Mouse (Mus musculus) left cerebral cortex, adult 2 months (tissue): ENCODE data around the gene Tmem30c. TPM values are rescaled to one million over a fixed set of nuclear protein-coding genes. Genes with fewer than 3 reads are reported as not detected.

Experiments used
- DNase-seq, 2 experiments: peaks; one replicate each; pipeline ENCODE4 v3.0.0; 2021 to 2022; ENCODE audit warnings: low spot score in 2 of 2, mixed read lengths in 1 of 2; ENCODE audit errors: extremely low spot score in 1 of 2
- H3K27ac ChIP-seq: fragments of 200-600 bp; 2 replicates; pipeline ENCODE4 v1.8.1; 2022
- H3K4me3 ChIP-seq: fragments of 200-600 bp; 2 replicates; pipeline ENCODE4 v1.8.1; 2022
- CTCF ChIP-seq: fragments of 200-600 bp; IDR thresholded peaks from 2 replicates; pipeline ENCODE4 v1.8.1; 2022; ENCODE audit warnings: antibody characterized with exemption, mild to moderate bottlenecking, moderate library complexity
- intact Hi-C: fragments of 180-260 bp; cut with DNase I; formaldehyde crosslinking; loops from one replicate; pipeline ENCODE4 v1.15.1; 2025
- total RNA-seq, 2 experiments: library from RNA; stranded (reverse); gene quantifications; 2 replicates each; pipeline ENCODE4 v1.2.3; 2021

Gene Tmem30c
- total RNA-seq, 2 experiments from 2014 or later, result 0.29 to 0.42 TPM

DNA sequence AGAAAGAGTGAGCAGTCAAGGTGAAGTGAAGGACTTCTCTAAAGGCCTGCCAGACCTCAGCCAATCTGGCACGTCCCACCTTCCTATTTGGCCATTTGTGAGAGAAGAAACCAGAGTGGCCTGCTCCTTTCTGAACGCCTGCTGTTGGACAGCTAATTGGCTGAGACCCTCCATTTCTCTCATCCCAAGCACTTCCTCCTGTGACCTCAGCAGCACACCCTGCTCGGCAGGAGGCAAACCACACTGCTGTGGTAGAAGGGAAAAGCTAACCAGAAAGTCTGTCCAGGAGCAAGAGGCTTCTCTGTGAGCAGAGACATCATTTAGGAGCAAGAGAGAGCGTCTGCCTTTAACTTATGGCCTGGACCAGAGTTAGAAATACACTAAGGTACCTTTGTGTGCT is 24.5 kb upstream of the Tmem30c start:
- TF ChIP-seq CTCF, result no peak
- H3K27ac ChIP-seq, result no peak overlapping the region
- H3K4me3 ChIP-seq, result no peak overlapping the region
- intact Hi-C loops, result no loop called here
- DNase-seq, result no peak

- no peak for TF ChIP-seq CTCF
- H3K27ac ChIP-seq, result no peak overlapping the region
- no peak for DNase-seq
- intact Hi-C loops, result no loop called here
- no peak overlapping the region for H3K4me3 ChIP-seq
Measured at GRCm38 (mm10) chr16:57315026-57315425, 22.4 kb upstream of the Tmem30c start.

GRCm38 (mm10) chr16:57314236-57314635 is 21.6 kb upstream of the Tmem30c start:
- H3K4me3 ChIP-seq, result no peak overlapping the region
- intact Hi-C loops, result no loop called here
- no peak overlapping the region for H3K27ac ChIP-seq
- TF ChIP-seq CTCF, result no peak
- no peak for DNase-seq

- DNase-seq, result no peak
- H3K4me3 ChIP-seq, result no peak overlapping the region
- intact Hi-C loops, result no loop called here
- no peak overlapping the region for H3K27ac ChIP-seq
- no peak for TF ChIP-seq CTCF
Measured at GRCm38 (mm10) chr16:57313487-57313886, 20.8 kb upstream of the Tmem30c start.

- intact Hi-C loops, result no loop called here
- no peak for TF ChIP-seq CTCF
- no peak for DNase-seq
Measured at GRCm38 (mm10) chr16:57312130-57312529, 19.5 kb upstream of the Tmem30c start.

DNA sequence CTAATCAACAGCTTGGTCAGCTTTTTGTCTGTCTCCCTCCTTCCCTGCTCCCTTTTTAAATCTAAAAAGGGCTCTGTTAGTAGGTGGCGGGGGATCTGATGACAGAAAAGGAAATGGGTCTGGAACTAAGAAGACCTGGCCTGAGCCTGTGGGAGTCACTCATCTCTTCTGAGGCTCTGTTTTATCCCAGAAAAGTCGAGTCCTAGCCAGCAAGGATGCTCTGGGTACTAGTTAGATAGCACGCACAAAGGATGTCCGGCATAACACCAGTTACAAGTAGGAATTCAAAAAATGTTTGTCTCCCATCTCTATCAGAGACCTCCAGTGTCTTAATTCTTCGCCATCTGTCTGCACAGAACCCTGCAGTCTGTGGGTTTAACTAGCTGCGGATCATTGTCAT is 12.8 kb upstream of the Tmem30c start:
- Histone ChIP-seq H3K4me3 (no peak overlapping the region), H3K27ac (no peak overlapping the region)
- no peak for DNase-seq
- intact Hi-C loops, result loop anchor here (1.0 kb wide), 1 partner anchor 37 kb away; no protein-coding TSS in a partner anchor
- TF ChIP-seq CTCF, result no peak

More at GRCm38 (mm10) chr16:57312130-57312529, 19.5 kb upstream of the Tmem30c start:
- Histone ChIP-seq H3K4me3 (no peak overlapping the region), H3K27ac (no peak overlapping the region)

DNA sequence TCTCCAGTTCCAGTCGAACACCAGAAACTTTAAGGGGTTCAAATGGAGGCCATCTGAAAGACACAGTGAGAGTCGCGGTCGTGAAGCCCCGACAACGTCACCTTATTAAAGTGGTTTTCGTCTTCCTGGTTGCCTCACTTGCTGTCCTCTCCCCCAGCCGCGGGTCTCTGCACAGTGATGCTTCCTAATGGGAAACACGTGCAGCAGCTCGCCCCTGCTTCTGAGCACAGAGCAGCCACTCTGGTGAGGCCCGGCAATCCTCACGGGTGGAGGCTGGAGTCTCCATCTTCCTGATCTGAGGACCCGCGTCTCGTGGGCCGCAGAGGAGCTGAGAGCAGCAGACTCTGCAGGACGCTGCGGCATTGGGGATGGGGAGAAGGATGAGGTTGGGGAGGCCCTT is 11.1 kb upstream of the Tmem30c start:
- intact Hi-C loops, result no loop called here
- DNase-seq, result no peak
- no peak overlapping the region for H3K27ac ChIP-seq
- H3K4me3 ChIP-seq, result no peak overlapping the region
- TF ChIP-seq CTCF, result no peak

GRCm38 (mm10) chr16:57302792-57303698 is 10.4 kb upstream of the Tmem30c start:
- intact Hi-C loops, result no loop called here
- no peak overlapping the region for H3K4me3 ChIP-seq
- no peak for TF ChIP-seq CTCF
- DNase-seq, result no peak
- no peak overlapping the region for H3K27ac ChIP-seq

GRCm38 (mm10) chr16:57301512-57302115 is 8.9 kb upstream of the Tmem30c start:
- Histone ChIP-seq H3K4me3 (no peak overlapping the region), H3K27ac (peak overlapping the region; percentile 5; the same call in 1 of the 2 replicates)
- TF ChIP-seq CTCF, result no peak
- intact Hi-C loops, result no loop called here
- DNase-seq, result no peak

- DNase-seq, result no peak
- Histone ChIP-seq H3K4me3 (no peak overlapping the region), H3K27ac (no peak overlapping the region)
- no peak for TF ChIP-seq CTCF
- intact Hi-C loops, result no loop called here
Measured at GRCm38 (mm10) chr16:57295216-57295934, 2.7 kb upstream of the Tmem30c start.

DNA sequence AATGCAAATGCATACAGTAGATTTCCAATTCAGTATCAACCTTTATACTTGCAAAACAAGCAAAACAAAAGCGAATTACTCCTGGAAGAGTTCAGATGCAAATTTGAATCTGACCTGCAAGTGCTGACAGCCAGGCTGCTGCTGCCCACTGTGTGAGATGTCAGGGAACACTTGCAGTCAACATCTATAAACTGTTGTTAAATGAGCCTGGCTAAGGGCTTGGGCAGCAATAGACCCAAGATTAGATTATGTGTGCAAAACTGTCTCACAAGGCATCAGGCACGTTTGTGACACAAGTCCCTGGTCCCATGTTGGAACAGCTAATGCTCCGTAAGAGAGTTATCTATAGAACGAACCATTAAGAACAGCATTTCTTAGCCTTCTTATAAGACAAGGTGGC is 369 bp downstream of the Tmem30c start:
- Histone ChIP-seq H3K27ac (no peak overlapping the region), H3K4me3 (no peak overlapping the region)
- no peak for DNase-seq
- TF ChIP-seq CTCF, result no peak
- intact Hi-C loops, result no loop called here

- DNase-seq, result no peak
- intact Hi-C loops, result no loop called here
- no peak overlapping the region for H3K4me3 ChIP-seq
- TF ChIP-seq CTCF, result peak; percentile 3
- no peak overlapping the region for H3K27ac ChIP-seq
Measured at GRCm38 (mm10) chr16:57291696-57292095, 969 bp downstream of the Tmem30c start.
